Mouse (Mus musculus) heart, embryonic 11.5 days (tissue): ENCODE measurements around the gene Rtl5. TPM values are rescaled to one million over a fixed set of nuclear protein-coding genes. Genes with fewer than 3 reads are reported as not detected.
"Not testable (repeated sequence)": the region's sequence is repeated elsewhere in the genome, so short reads cannot be mapped to it uniquely, and the experiment has no call there.

Source experiments
- ATAC-seq: fragments of 200-750 bp; cut with Nextera tagmentation; replicated peaks from 2 replicates; pipeline ENCODE4 v1.8.0; 2017; ENCODE audit warnings: moderate library complexity; ENCODE audit not compliant: insufficient number of reproducible peaks, low FRiP score, low TSS enrichment
- H3K27ac ChIP-seq: fragments of 300-500 bp; sonication (generic); 2 replicates; pipeline ENCODE4 v1.5.1; 2014; ENCODE audit warnings: mild to moderate bottlenecking, low read depth, low read length
- H3K27me3 ChIP-seq: fragments of 300-500 bp; sonication (generic); 2 replicates; pipeline ENCODE4 v1.6.1; 2014; ENCODE audit warnings: mild to moderate bottlenecking, low read length, mixed read lengths; ENCODE audit not compliant: control insufficient read depth, insufficient read depth
- H3K36me3 ChIP-seq: fragments of 300-500 bp; sonication (generic); 2 replicates; pipeline ENCODE4 v1.6.1; 2014; ENCODE audit warnings: mild to moderate bottlenecking, low read length, moderate library complexity, mixed read lengths; ENCODE audit not compliant: control insufficient read depth, insufficient read depth
- H3K4me1 ChIP-seq: fragments of 300-500 bp; sonication (generic); 2 replicates; pipeline ENCODE4 v1.6.1; 2014; ENCODE audit warnings: low read length; ENCODE audit not compliant: control insufficient read depth, insufficient read depth
- H3K4me2 ChIP-seq: fragments of 300-500 bp; sonication (generic); 2 replicates; pipeline ENCODE4 v1.6.1; 2014; ENCODE audit warnings: mild to moderate bottlenecking, moderate library complexity
- H3K4me3 ChIP-seq: fragments of 300-500 bp; sonication (generic); 2 replicates; pipeline ENCODE4 v1.5.1; 2014; ENCODE audit warnings: low read depth, low read length
- H3K9ac ChIP-seq: fragments of 300-500 bp; sonication (generic); 2 replicates; pipeline ENCODE4 v1.6.1; 2014; ENCODE audit warnings: mild to moderate bottlenecking, low read depth, low read length, moderate library complexity
- H3K9me3 ChIP-seq: fragments of 300-500 bp; sonication (generic); replicated peaks from 2 replicates; pipeline ENCODE4 v1.6.1; 2016; ENCODE audit warnings: low read length; ENCODE audit not compliant: control insufficient read depth
- WGBS: fragments of 180-500 bp; shearing (Covaris S2); extraction: QIAGEN DNeasy Blood & Tissue Kit; methylation state at CpG from one replicate; pipeline ENCODE4 v1.1.7; 2014; ENCODE audit not compliant: insufficient replicate concordance; 5-methylcytosine and 5-hydroxymethylcytosine counted together
- polyA plus RNA-seq: library from polyadenylated mRNA; unstranded; fragments of >200 nt; fragmentation: Nextera tagmentation; extraction: Ambion mirVana; gene quantifications from 2 replicates; pipeline ENCODE4 v1.2.1, GENCODE M21; 2014

The Rtl5 gene
- 0.52 and 0.92 TPM in 2 replicates for polyA plus RNA-seq

- Histone ChIP-seq H3K4me1 (0 out of 2 replicates have a peak, but pooled peaks cover 2% of the 10 kb centered on the region), H3K4me2 (peak within 1 kb of the TSS; percentile 74), H3K9me3 (no peaks in the 10 kb centered on the region), H3K27ac (peak within 1 kb of the TSS; percentile 74), H3K4me3 (peak within 1 kb of the TSS; percentile 46), H3K9ac (peak within 1 kb of the TSS; percentile 67), H3K27me3 (peaks cover 6% of the 10 kb centered on the region; the same call in 1 of the 2 replicates), H3K36me3 (peaks cover 3% of the 10 kb centered on the region; the same call in 1 of the 2 replicates)
- 17% methylated on average over 59 of the region's 61 CpGs for whole genome bisulfite sequencing
- peak; percentile 82 for ATAC-seq
Measured at GRCm38 (mm10) chrX:102070591-102071471, at the start of gene Rtl5. TSS of gene Rtl5 (minus strand) at chrX:102071304.

GRCm38 (mm10) chrX:102119042-102119864 lies 48.1 kb upstream of the Rtl5 start, which contains the start of gene Pin4:
TSS of gene Pin4 (plus strand) at chrX:102119447.
- H3K27ac ChIP-seq, result 0 out of 2 replicates have a peak within 1 kb of the TSS, but pooled peaks have one; percentile 2
- WGBS, result 13% methylated on average over 30 of the region's 30 CpGs

GRCm38 (mm10) chrX:102115676-102116075 lies 44.6 kb upstream of the Rtl5 start:
- no peaks in the 10 kb centered on the region for H3K36me3 ChIP-seq
- no peaks in the 10 kb centered on the region for H3K9me3 ChIP-seq
- no peak overlapping the region for H3K9ac ChIP-seq
- no peak overlapping the region for H3K4me2 ChIP-seq
- no peaks in the 10 kb centered on the region for H3K4me1 ChIP-seq
- no peak for ATAC-seq
- no peak overlapping the region for H3K4me3 ChIP-seq
- no peak overlapping the region for H3K27ac ChIP-seq
- H3K27me3 ChIP-seq, result no peaks in the 10 kb centered on the region; the same call in 1 of the 2 replicates
- WGBS, result 57% methylated on average over 4 of the region's 4 CpGs

More at GRCm38 (mm10) chrX:102119042-102119864, 48.1 kb upstream of the Rtl5 start, which contains the start of gene Pin4:
- peak within 1 kb of the TSS; percentile 79 for H3K9ac ChIP-seq
- no peaks in the 10 kb centered on the region; the same call in 1 of the 2 replicates for H3K36me3 ChIP-seq
- no peaks in the 10 kb centered on the region for H3K9me3 ChIP-seq
- H3K4me3 ChIP-seq, result peak within 1 kb of the TSS; percentile 69
- H3K4me2 ChIP-seq, result peak within 1 kb of the TSS; percentile 69
- no peaks in the 10 kb centered on the region; the same call in 1 of the 2 replicates for H3K27me3 ChIP-seq
- H3K4me1 ChIP-seq, result no peaks in the 10 kb centered on the region
- peak; percentile 93 for ATAC-seq

GRCm38 (mm10) chrX:102109349-102109748 lies 38.2 kb upstream of the Rtl5 start:
- not testable (repeated sequence) for H3K36me3 ChIP-seq, ATAC-seq, H3K4me1 ChIP-seq, H3K9me3 ChIP-seq, H3K27ac ChIP-seq, H3K9ac ChIP-seq, H3K4me2 ChIP-seq, H3K4me3 ChIP-seq, H3K27me3 ChIP-seq
- WGBS, result 66% methylated on average over 5 of the region's 5 CpGs

GRCm38 (mm10) chrX:102103830-102104229 lies 32.7 kb upstream of the Rtl5 start:
- not testable (repeated sequence) for H3K9ac ChIP-seq, H3K4me2 ChIP-seq, H3K36me3 ChIP-seq, H3K27ac ChIP-seq, H3K9me3 ChIP-seq, H3K4me1 ChIP-seq, H3K4me3 ChIP-seq, ATAC-seq, H3K27me3 ChIP-seq
- WGBS, result 49% methylated on average over 2 of the region's 2 CpGs

GRCm38 (mm10) chrX:102101886-102102285 lies 30.8 kb upstream of the Rtl5 start:
- WGBS, result 66% methylated on average over 7 of the region's 7 CpGs

GRCm38 (mm10) chrX:102094381-102094904 lies 23.3 kb upstream of the Rtl5 start:
- no peak for ATAC-seq
- Histone ChIP-seq H3K9me3 (no peaks in the 10 kb centered on the region), H3K27me3 (no peaks in the 10 kb centered on the region), H3K9ac (no peak overlapping the region), H3K4me3 (no peak overlapping the region), H3K36me3 (no peaks in the 10 kb centered on the region), H3K4me1 (no peaks in the 10 kb centered on the region), H3K4me2 (no peak overlapping the region), H3K27ac (no peak overlapping the region)
- 73% methylated on average over 7 of the region's 7 CpGs for WGBS

More at GRCm38 (mm10) chrX:102101886-102102285, 30.8 kb upstream of the Rtl5 start:
- Histone ChIP-seq H3K4me3 (no peak overlapping the region), H3K4me1 (no peaks in the 10 kb centered on the region), H3K36me3 (no peaks in the 10 kb centered on the region), H3K9ac (no peak overlapping the region), H3K27me3 (peaks cover 3% of the 10 kb centered on the region; the same call in 1 of the 2 replicates), H3K9me3 (no peaks in the 10 kb centered on the region), H3K4me2 (no peak overlapping the region), H3K27ac (no peak overlapping the region)
- ATAC-seq, result no peak

GRCm38 (mm10) chrX:102090605-102091004 lies 19.5 kb upstream of the Rtl5 start:
- no peaks in the 10 kb centered on the region for H3K27me3 ChIP-seq
- no peak for ATAC-seq
- H3K4me3 ChIP-seq, result no peak overlapping the region
- H3K36me3 ChIP-seq, result no peaks in the 10 kb centered on the region
- no peak overlapping the region for H3K9ac ChIP-seq
- no peak overlapping the region for H3K4me2 ChIP-seq
- no peaks in the 10 kb centered on the region for H3K9me3 ChIP-seq
- no peak overlapping the region for H3K27ac ChIP-seq
- H3K4me1 ChIP-seq, result no peaks in the 10 kb centered on the region
- 78% methylated on average over 3 of the region's 3 CpGs for WGBS
